Mouse (Mus musculus) thymus, postnatal 4 days (tissue): ENCODE results near the gene Trim47.

ENCODE experiments used
- DNase-seq: peaks from one replicate; pipeline ENCODE4 v3.0.0; 2021

Gene Trim47

DNA sequence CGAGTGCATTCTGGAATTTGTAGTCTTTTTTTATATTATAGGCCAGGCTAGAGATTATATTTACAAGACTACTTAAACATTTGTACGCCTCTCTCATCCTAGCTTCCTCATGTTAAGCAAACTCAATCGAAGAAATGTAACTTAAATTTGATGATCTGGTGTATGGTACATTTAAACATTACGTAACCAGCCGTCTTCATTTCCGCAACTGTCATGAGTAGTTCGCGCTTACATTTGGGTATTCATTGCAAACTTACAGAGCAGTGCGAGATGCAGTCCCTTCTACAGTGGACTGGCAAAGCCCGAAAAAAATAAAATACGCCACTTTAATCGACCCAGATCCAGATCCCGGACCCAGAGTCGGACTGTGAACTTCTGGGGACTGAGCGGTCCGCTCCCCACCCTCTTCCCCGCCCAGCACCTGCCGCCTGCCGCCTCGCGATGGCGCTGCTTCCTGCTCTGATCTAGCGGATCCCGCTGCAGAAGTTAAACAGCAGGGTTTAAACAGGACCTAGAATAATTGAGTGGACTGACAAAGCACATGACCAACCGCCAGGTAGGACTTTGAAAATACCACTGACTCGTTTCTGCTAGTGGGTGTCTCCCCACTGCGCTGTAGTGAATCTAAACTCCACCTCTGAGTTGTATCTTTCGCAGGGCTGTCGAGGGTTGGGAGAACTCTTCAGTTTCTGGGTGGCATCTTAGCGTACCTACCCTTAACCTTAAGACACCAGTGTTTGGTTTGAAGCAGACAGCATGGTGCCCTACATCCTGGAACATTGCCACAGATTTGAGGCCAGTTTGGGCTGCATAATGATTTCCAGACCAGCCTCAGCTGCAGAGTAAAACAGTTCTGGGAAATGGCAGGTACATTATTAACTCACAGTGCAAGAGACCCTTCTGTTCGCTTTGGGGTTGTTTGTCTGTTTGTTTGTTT is 39.5 kb downstream of the Trim47 start:
- DNase-seq, result peak; percentile 95

DNA sequence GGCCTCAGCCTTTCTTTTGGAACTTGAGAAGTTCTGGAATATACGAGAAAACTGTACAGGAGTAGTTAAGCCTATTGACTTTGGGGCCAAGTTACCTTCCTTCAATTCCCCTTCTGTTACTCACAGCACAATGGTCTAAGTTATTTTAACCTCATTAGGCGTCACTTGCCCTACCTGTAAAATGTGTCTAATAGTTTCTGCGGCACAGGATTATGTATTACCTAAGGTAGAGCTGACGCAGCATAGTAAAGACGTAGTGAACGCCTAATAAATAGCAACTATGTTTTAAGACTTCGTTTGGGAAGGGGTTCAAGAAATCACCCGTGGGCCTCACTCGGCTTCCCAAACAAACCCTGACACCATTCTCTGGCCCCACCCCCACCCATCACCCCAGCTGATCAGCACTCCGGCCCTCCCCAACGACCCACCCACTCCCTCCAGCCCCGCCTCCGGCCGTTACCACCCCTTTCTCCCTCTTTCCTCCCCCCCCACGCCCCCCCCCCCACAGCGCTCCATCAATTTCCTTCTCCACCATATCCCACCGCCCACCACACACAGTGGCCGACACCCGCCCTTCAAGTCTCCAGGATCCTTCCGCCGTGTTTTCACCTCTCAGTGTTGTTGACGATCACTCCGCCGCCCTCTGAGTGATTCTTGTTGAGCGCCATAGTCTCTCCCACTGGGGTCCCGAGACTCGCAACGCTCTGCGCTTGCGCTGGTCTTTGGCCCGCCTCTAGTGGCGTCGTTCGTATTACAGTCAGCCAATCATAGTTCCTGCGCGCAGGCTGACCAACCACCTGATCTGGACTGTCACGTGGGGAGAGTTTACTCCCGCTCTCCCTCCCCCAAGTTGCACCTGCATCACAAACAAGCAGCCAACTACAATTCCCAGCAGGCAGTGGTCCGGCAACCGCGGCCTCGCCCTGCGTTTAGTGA is 40.5 kb downstream of the Trim47 start, which contains the start of gene Wbp2:
Gene Wbp2, minus strand, starts transcription at position 738 of the 936 bp plus-strand sequence.
- DNase-seq, result peak; percentile 97

DNA sequence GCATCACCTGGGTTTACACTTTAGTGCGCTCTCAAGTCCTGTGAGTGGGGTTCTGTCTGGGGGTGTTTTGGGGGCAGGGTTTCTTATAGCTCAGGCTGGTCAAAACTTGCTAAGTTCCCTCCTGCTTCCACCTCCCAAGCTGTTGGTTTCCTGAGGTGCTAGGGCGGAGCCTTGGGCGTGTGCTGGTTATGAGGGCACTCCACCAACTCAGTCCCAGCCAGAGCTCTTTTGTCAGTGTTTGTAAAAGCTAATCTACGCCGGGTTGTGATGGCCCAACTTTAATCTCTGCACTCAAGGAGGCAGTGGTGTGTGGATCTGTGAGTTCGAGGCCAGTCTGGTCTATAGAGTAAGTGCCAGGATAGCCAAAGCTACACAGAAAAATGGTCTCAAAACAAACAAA is 42.8 kb downstream of the Trim47 start:
- no peak for DNase-seq

DNA sequence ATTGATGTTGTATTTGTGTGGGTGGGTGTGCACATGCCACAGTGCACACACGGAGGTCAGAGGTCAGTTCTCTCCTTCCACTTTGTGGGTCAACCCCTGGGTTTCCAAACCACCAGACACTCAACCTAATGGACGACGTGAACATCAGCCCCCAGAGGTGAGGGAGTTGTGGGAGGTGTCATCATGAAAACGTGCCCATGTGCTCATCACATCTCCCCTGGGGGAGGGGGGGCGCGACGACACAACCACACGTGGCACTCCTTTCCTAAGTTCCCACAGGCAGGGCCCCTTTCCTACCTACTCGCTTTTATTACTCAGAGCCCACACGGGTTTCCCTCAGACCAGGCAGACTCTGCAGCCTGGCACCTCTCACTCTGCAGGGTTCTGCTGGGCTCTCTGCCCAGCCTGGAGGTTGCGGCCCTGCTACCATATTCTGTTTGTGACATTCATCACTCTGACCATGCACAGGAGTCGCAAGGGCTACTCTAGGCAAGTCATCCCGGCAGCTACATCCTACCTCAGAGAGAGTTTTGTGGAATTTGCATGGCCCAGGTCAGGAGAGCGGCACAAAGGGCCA is 43.8 kb downstream of the Trim47 start:
- DNase-seq, result no peak

DNA sequence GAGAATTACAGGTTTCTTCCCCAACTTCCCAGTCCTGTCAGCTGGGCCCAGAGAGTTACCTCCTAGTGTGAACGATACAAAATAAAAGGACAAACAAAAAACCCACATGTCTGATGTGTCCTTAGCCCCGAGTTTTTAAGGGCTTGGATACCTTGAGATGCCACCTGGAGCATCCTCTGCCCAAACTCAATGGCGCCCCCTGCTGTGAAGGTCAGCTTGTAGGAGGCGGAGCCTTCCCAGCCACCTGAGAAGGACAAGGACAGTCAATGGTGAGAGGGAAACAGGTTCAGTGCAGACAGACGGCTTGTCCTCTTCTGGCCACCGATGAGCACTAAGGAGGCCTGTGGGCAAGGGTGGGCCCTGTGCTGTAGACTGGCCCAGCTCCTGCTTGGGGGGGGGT is 45.9 kb downstream of the Trim47 start:
- DNase-seq, result peak; percentile 95

DNA sequence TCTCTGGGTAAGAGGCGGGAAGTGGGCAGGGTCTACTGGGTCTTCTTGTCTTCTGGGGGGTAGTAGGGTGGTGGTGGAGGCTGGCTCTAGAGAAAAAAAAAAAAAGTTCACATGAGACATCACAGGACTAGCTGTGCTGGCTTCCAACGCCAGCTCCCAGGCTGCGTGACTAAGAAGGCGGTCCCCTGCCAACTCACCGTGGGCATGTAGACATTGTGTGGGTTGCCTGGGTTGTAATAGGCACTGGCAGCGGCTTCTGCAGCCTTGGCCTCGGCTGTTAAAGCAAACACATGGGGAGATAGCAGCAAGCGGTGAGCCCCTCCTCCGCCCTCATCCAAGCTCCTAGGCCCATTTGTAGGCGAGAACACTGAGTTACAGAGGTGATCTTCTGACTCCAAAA is 47.5 kb downstream of the Trim47 start:
- no peak for DNase-seq

DNA sequence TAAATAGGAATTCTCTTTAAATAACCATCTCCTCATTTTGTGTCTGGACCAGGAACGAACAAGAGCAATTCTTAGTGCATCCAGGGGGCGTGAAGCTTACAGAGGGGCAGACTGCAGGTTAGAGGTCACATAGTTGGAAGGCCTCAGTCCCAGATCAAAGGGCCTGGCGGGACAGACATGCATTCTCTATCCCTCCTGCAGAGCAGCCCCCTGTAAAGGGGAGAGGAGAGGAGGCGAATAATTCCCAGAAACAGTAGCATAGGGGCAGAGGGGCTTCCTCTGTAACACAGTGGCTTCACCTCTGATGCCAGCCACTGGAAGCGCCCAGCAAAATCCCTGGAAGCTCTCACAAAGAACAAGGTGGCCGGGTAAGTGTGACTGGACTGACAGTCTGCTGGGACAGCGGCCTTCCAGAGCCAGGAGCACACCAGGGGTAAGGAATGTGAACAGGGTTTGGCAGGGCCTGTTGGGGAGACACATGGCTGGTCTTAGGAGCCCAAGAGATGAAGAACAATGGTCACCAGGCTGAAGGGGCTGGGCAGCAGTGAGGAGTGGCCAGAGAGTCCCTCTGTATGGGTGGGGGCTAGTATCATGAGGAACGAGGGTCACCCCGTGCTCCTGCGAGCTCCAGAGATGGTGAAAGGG is 48.2 kb downstream of the Trim47 start:
- DNase-seq, result no peak

DNA sequence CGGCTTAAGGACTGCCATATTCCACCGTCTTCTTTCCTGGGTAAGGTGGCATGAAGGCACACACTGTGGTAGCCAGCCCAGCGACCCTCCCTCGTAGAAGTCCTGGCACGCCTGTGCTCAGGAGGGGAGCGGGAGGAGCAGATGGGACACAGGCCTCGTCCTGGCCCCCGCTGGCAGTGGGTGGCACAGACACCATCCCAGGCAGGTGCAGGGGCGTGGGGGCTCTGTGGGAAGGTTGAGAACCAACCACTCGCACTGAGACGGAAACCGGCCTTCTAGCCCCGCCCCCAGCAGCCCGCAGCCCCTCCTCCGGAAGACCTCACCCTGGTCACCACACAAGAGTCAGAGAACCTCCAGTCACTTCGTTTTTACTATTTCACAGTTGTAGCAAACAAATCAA is 48.8 kb downstream of the Trim47 start:
- peak; percentile 97 for DNase-seq

DNA sequence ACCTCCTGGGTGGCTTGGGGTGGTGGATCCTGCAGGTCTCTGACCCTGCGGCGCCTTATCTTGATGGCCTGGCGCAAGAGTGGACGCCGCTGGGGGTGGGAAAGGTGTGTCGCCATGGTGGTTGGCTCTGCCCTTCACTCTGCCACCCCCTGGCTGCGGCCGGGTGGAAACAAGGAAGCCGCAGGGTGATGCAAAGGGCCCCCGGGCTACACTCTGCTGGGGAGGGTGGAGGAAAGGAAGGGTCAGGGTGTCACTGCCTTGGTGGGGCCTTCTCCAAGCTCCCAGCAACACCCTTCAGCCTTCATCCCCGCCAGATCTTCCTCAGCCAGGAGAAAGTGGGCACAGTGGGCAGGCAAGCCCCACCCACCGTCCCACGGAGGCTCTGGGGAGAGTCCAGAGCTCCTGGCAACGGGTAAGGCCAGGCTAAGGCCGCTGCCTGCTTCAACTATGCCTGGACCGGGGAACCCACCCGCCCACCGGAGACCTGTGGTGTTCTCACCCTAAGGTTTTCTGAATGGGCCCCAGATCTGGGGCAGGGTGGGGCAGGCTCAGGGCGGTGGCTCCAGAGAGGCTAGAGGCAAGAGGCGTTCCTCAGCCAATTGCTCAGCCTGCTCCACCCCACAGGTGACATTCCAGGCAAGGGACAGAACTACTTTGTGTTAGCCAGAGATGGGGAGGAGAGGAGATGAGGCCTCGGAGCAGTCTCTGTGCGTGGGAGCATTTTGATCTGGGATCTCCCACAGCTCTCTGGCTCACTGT is 49.4 kb downstream of the Trim47 start, which contains the start of gene Unc13d:
Gene Unc13d, minus strand, starts transcription at position 516 of the 759 bp plus-strand sequence.
- peak; percentile 81 for DNase-seq

DNA sequence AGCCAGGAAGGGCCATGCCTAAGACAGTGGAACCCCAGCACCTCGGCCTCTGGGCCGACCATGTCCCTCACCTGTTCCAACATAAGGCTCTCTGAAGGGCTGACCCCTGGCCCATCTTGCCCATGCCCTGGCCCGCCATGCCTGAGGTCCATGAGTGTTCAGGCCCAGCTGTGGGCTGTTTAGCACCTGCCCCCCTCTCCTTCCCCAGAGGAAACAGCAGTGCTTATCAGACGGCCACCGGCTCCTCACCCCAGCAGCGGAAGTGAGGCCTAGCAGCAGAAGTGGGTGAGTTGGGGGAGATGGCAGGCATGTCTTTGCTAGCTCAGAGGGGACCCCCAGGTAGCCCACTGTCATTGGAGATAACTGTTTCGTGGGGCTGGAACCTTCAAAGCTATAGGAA is 50.2 kb downstream of the Trim47 start:
- peak; percentile 79 for DNase-seq

DNA sequence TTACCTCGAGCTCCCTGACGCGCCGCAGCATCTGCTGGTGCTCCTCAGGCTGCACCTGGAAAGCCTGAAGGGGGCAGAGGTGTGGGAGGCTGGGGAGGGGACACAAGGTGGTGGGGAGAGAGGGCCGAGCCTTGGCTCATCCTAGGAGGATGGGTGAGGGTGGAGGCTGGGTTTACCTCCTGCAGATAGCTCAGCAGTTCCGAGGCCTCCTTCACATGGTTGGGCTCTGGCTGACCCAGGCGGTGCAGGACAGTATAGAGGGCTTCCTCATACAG is 50.8 kb downstream of the Trim47 start:
- peak; percentile 56 for DNase-seq

DNA sequence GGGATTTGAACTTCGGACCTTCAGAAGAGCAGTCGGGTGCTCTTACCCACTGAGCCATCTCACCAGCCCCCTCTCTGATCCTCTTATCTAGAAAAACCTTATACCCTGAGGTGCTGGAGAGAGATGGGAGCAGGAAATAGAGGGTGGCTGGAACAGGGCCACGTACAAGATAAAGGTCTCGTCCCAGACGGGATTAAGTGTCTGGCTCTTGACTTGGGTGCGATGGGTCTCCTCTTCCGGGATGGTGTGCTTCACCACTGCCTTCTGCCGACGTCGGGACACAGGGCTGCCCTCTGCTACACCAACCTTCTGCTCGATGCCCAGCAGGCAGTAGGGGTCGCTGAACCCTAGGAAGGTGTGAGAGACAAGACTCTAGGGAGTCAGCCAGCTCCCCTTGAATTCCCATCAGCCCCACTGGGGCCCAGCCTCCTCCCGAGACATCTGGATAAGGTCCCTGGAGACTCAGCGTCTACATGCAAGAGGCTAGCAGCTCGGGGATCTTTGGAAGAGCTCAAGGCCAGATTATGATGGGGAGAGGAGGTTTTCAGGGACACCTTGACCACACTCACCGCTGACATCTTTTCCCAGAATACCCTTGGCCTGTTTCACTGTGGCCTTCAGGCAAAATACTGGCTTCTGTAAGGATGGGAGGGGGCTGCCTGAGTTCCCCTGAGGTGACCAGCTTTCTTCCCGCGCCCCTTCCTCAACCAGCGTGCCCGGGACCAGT is 51.3 kb downstream of the Trim47 start:
- DNase-seq, result peak; percentile 45

DNA sequence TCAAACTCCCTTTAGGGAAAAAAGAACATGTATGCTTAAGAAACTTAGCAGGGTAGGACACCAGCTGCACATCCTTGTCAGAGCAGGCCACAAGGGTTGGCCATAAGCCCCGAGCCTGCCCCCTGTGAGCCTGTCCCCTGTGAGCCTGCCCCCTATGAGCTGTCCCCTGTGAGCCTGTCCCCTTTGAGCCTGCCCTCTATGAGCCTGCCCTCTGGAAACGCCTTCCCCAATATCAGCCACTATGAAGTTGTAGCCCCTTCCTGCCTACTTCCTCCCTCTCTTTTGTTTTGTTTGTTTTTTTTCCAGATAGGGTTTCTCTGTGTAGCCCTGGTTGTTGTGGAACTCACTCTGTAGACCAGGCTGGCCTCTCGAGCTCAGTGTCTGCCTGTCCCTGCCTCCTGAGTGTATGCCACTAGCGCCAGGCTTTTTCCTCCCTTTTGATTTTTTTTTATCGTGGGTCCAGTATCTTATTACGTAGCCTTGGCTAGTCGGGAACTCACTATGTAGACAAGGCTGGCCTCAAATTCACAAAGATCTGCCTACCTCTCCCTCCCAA is 52.5 kb downstream of the Trim47 start:
- DNase-seq, result no peak

DNA sequence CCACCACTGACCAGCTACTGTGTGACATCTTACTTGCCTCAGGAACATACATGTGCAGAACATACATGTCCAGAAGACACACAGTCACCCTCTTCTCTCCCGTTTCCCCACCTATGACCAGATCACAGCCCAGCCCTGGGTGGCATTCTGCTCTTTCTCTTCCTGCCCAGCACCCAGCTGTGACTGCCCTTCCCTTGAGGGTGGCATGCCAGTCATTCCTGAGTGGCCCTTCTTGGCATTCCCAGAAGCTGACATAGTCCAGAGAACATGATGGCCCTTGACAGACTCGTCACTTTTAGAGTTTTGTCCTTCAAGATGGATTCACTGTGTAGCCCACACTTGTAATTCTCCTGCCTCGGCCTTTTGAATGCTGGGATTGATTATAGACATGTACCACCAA is 54.4 kb downstream of the Trim47 start:
- no peak for DNase-seq

DNA sequence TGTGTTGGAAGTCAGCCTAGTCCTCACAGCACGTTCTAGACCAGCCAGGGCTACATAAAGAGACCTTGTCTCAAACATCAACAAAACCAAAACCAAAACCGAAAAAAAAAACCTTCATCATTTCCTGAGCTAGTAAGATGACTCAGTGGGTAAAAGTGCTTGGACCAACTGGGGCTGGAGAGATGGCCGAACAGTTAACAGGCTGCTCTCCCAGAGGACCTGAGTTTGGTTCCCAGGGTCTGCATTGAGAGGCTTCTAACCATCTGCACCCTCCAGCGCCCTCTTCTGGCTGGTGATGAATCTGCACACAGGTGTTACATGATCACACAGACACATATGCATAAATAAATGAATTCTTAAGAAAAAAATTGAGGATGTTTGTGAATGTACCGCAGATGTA is 55.5 kb downstream of the Trim47 start:
- DNase-seq, result peak; percentile 81

DNA sequence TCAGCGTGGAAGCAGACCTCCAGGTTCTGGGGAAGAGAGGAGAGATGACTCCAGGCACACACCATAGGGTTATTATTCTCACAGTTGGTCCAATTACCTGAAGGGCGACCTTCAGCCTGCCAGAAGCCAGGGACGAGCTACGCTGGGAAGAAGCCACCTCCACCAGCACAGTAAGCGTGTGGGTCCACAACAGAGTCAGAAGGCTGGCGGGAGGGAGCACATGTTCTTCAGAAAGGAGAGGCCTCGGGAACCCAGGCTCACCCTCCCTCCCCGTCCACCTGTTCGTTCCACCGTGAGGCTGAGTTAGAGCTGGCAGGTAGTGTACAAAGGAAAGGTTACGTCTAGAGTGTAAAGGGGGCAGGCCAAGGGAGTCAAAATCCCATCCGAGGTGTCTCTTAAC is 61.7 kb downstream of the Trim47 start:
- no peak for DNase-seq

DNA sequence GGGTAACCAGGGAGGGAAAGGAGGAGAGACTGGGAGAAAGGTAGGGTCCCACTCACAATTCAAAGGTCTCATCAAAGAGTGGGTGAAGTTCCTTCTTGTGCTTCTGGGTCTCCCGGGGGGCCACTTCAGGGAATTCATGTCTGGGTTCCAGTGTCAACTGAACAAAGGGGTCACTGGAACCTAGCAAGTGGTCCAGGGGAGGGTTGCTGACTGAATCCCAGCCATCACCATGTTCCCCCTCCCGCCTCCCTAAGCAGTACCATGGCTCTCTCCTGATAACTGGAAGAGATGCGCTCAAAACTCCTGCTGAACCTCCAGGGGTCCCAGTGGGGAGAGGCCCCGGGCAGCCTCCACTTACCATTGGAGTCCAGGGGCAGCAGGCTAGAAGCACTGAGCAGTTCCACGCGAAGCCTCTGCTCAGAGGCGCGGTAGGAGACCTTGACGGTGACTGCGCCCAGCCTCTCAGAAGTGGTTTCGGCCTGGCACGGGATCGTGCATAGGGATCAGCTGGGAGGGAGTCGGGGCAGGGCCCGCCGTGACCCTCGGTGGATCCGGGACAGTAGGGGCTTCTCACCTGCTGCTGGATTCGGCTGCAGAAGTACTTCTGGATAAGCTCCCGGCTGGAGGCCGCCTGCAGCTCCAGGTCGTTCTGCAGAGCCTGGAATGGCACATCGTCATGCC is 62.7 kb downstream of the Trim47 start:
- DNase-seq, result no peak

DNA sequence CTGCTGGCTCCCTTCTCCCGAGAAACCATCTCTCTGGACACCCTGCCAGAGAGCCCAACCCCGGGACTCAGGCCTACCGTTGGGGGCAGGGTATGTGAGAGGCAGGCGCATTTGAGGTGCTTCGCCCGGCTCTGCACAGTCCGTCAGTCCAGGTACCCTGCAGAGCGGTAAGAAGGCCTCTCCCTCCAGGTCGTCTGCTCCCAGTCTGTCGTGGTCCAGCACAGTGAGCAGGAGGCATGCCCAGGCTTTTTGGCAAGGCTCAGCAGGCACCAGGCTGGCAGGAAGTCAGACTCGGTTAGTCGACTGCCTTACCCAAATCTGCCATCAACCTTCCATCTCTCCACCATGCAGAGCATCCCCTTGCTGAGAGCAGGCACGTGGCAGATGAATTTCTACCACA is 63.4 kb downstream of the Trim47 start:
- no peak for DNase-seq

DNA sequence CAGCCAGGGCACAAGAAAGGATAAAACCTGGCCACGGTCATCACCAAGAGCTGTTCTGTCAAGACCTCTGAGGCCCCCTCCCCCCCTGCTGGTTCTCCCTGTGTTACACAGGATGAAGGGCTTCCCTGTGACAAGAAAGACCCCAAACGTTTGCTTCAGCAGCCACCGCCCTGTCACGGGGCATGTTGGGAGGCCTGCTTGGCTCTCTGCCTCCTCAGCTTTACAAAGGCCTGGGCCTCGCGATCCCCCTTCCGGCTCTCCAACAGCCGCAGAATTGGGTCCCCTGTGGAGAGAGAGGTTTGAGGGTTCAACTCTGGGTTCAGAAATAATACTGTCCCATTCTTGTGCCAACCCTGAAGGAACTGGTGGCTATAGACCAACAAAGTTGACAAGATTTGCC is 64.5 kb downstream of the Trim47 start:
- DNase-seq, result no peak

DNA sequence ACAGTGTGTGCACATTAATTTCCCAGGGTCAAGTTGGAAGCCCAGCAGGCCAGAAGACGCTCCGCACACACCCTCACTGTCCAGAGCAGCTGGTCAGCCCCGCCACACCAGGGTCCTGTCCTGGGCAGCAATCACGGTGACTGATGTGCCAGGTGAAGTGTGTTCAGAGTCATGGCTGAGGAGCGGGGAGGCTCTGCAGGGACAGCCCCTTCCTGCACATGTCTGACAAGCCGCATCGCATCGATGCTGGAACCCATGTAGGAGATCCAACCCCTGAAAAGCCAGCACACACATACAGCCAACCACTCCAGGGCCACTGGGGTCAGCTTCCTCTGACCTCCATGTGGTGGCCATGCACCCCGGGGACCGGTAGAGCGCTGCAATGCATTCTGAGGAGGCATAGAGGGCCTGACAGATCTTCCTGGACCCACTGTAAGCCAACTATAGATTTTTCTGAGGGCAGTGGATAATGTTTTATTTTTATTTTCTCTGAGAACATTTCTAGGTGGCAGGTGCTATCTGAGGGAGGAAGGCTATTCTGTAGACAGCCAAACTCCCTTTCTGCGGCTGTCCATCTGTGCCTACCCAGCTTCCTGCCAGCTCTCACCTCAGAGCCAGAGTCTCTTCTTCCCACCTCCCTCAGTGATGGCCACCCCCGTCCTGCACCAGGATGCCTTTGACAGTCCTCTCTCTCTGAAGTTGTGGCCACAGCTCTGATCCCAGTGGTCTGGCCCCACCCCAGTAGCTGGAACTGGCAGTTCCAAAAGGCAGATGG is 65.2 kb downstream of the Trim47 start:
- DNase-seq, result no peak
